Mouse (Mus musculus): ENCODE measurements at regions not wholly inside any gene's neighbourhood (a gene's known extent, or its start where the extent isn't known, plus 50 kb on each side); places are given as distances from the start of the nearest gene placed in this dataset.

- TF ChIP-seq CTCF (IDR thresholded peaks at IDR 0.05; ENCODE audit: low read depth, low read length) (no peak), GATA1 (IDR thresholded peaks at IDR 0.05; ENCODE audit: borderline replicate concordance, low read length) (no peak), GATA2 (IDR thresholded peaks at IDR 0.05; ENCODE audit: borderline replicate concordance, low read depth, low read length) (no peak), TAL1 (conservative IDR thresholded peaks at IDR 0.05; ENCODE audit: low read depth, low read length) (no peak), POLR2AphosphoS5 (IDR thresholded peaks at IDR 0.05; ENCODE audit: insufficient replicate concordance, low read depth, low read length) (no peak)
Measured at GRCm38 (mm10) chr19:52374892-52375578, 110.9 kb downstream of the Ins1 start.

Data from G1E (cell line).